ENCODE assay signal across 8 mouse cellular contexts in genomic region chr4:143238241-143239031, GRCm38 (mm10). TPM values are rescaled to one million over a fixed set of nuclear protein-coding genes. Genes with fewer than 3 reads are reported as not detected.
DNase-seq lines count a peak whose midpoint lies in the region; ATAC-seq and TF ChIP-seq lines count a peak whose summit lies in the region.

No protein-coding gene starts in this region.

- no peaks in the 10 kb centered on the region for H3K4me1 ChIP-seq in heart, postnatal 0 days (ENCODE audit: control insufficient read depth, insufficient read depth)

- no peak overlapping the region for H3K27ac ChIP-seq in gastrocnemius, adult 2 months
- no peak overlapping the region for H3K27ac ChIP-seq in heart, postnatal 0 days (ENCODE audit: low read depth)
- no peak overlapping the region for H3K27ac ChIP-seq in macrophage

- H3K4me2 ChIP-seq in heart, postnatal 0 days (ENCODE audit: low read depth, low read length) = peak overlapping the region; percentile 52

- no peak for TF ChIP-seq EP300 in heart, postnatal 0 days (IDR thresholded peaks at IDR 0.05; ENCODE audit: low read depth)

- H3K4me3 ChIP-seq in gastrocnemius, adult 2 months = peak overlapping the region; percentile 59
- H3K4me3 ChIP-seq in heart, postnatal 0 days (ENCODE audit: low read depth, low read length) = peak overlapping the region; percentile 29
- peak overlapping the region; percentile 14; the same call in 1 of the 2 replicates for H3K4me3 ChIP-seq in macrophage (ENCODE audit: inconsistent target)

- peak; percentile 87 for TF ChIP-seq CTCF in gastrocnemius, adult 2 months (IDR thresholded peaks at IDR 0.05)
- peak; percentile 78 for TF ChIP-seq CTCF in heart, postnatal 0 days (IDR thresholded peaks at IDR 0.05; ENCODE audit: low read depth)

- DNase-seq in gastrocnemius, adult 2 months = peak; percentile 51
- DNase-seq in gastrocnemius, postnatal 25 days = no peak
- DNase-seq in Muller cell, postnatal 12 days (ENCODE audit: inconsistent ontology term) = peak; percentile 27
- peak; percentile 38 to 57 for DNase-seq in cerebellum, postnatal 4 days (ENCODE audit: low spot score in 2 of 2)
- peak; percentile 41 for DNase-seq in heart, postnatal 0 days (ENCODE audit: low spot score)
- peak; percentile 25 to 53 for DNase-seq in layer of hippocampus, postnatal 14 days (ENCODE audit: low spot score in 2 of 2)
- DNase-seq in spleen, adult 18-20 months = peak; percentile 32 to 62

- no peak overlapping the region for H3K9ac ChIP-seq in heart, postnatal 0 days (replicated peaks; ENCODE audit: low read depth, low read length)

- no peaks in the 10 kb centered on the region for H3K27me3 ChIP-seq in heart, postnatal 0 days (ENCODE audit: control insufficient read depth, insufficient read depth, low read length)

- ATAC-seq in heart, postnatal 0 days (ENCODE audit: insufficient read depth, low read depth) = no peak

- H3K9me3 ChIP-seq in heart, postnatal 0 days (replicated peaks; ENCODE audit: control insufficient read depth, low read length) = 0 out of 2 replicates have a peak, but pooled peaks cover 4% of the 10 kb centered on the region

- intact Hi-C loops in gastrocnemius, adult 2 months (cut with DNase I) = loop anchor here (1.0 kb wide), 2 partner anchors 124 to 211 kb away; no protein-coding TSS in a partner anchor

- no peaks in the 10 kb centered on the region for H3K79me2 ChIP-seq in macrophage (ENCODE audit: inconsistent target)

- 15% methylated on average over 23 of the region's 23 CpGs for WGBS in heart, postnatal 0 days
- 17% methylated on average over 23 of the region's 23 CpGs for WGBS in macrophage (ENCODE audit: missing documents)

- no peaks in the 10 kb centered on the region for H3K36me3 ChIP-seq in heart, postnatal 0 days (replicated peaks; ENCODE audit: control insufficient read depth, insufficient read depth, low read length)
- no peaks in the 10 kb centered on the region for H3K36me3 ChIP-seq in macrophage (ENCODE audit: inconsistent target)

RNA-seq across cellular contexts. Expression of gene Prdm2, which starts 25.6 kb away (rescaled TPM):
- 10 to 100 TPM; 24.7 to 26.5 TPM for total RNA-seq in gastrocnemius, adult 2 months (2021)
- total RNA-seq in gastrocnemius, postnatal 25 days (2021) = 10 to 100 TPM; 16.2 to 21.1 TPM
- total RNA-seq in heart, postnatal 0 days (2014; rRNA removed; ENCODE audit: low replicate concordance) = 5.5 and 5.7 TPM in 2 replicates
- polyA plus RNA-seq in heart, postnatal 0 days (2015; fragmentation: Nextera tagmentation; extraction: Ambion mirVana) = 5.2 and 5.8 TPM in 2 replicates
- total RNA-seq in layer of hippocampus, postnatal 14 days (2021) = 10 to 100 TPM; 34.9 to 35.4 TPM
- total RNA-seq in macrophage (2018; cell fraction: chromatin; rRNA removed) = 10 to 100 TPM; 55.9 to 99.4 (median 67.0) TPM
- 10 to 100 TPM; 17.9 to 29.7 (median 22.2) TPM for total RNA-seq in macrophage (2018; cell fraction: cytosol; rRNA removed)
- 10 to 100 TPM; 44.6 to 85.2 (median 55.1) TPM for total RNA-seq in macrophage (2018; cell fraction: nucleus; rRNA removed)
- polyA plus RNA-seq in macrophage (2018) = 15.1 to 17.2 TPM (median 15.4 TPM) in 3 replicates
